Mouse (Mus musculus) heart, postnatal 10 days (tissue): ENCODE measurements around the gene Pnkp. TPM values are rescaled to one million over a fixed set of nuclear protein-coding genes. Genes with fewer than 3 reads are reported as not detected.

Experiments used
- DNase-seq, 2 experiments: peaks; one replicate each; pipeline ENCODE4 v3.0.0; 2021
- intact Hi-C: fragments of 180-260 bp; cut with DNase I; formaldehyde crosslinking; loops from one replicate; pipeline ENCODE4 v1.15.1; 2025
- total RNA-seq, 2 experiments: library from RNA; stranded (reverse); gene quantifications; 2 replicates each; pipeline ENCODE4 v1.2.3; 2021

Gene Pnkp
- total RNA-seq, 2 experiments from 2014 or later: 18.1 to 21.6 TPM

DNA sequence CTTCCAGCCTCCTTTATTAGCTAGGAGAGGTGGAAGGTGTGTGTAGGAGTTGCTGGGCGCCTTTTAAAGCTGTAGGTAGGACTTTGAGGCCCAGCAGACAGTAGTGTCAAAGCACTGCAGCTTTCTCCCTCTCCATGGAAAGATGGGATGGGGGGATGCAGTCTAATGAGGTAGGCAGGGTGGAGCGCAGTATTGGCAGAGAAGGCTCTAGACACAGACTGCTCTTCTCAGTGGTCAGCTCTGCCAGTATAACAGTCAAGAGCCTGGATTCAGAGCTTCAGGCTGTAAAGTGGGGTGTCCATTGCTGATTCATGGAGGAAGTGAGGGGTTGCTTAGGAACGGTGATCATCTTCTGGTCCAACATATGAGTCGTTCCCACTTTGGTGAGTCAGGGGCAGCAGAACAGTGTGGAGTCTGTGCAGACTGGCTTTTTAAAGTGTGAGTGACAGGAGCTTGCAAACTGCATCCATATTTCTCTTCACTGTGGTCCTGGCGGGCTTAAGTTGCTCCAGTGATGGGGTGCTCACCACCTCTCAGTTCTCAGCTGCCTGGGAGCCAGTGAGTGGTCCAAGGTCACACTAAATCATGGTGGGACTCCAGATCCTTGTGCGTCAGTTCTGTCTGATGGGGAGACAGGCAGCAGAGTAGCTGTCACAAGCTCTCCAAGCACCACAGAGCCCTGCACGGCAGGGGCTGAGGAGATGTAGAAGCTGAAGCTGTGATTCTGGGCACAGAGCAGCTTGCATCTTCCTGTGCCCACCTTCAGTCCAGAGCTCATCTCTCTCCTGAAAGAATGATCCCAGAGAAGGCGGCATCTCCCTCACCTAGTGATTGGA, 5.9 kb upstream of the Pnkp start:
- intact Hi-C loops: no loop called here
- DNase-seq: no peak

DNA sequence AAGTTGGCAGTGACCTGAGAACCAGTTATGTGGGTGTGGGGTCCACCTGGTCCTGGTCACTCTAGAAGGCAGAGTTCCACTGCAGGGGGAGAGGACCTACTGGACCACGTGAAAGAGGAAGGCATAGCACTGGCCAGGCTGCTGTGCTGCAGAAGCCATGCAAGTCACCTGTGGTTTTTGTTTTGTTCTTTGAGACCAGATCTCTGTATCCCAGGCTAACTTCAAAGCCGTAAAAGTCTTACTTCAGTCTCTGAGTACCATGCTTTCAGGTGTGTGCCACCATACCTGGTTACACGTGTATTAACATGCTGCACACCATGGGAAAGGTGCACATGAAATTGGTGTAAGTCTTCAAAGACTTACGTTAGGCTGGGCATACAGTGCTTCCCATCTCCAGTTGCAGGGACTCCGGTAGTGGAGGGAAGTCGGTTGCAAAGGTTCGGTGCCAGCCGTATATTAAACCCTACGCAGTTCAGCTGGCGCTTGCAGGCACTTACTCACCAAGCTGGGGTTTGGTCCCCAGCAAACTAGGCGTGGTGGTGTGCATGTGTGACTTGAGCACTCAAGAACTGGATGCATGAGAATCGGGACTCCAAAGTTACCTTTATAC, 5.2 kb upstream of the Pnkp start:
- no peak for DNase-seq

DNA sequence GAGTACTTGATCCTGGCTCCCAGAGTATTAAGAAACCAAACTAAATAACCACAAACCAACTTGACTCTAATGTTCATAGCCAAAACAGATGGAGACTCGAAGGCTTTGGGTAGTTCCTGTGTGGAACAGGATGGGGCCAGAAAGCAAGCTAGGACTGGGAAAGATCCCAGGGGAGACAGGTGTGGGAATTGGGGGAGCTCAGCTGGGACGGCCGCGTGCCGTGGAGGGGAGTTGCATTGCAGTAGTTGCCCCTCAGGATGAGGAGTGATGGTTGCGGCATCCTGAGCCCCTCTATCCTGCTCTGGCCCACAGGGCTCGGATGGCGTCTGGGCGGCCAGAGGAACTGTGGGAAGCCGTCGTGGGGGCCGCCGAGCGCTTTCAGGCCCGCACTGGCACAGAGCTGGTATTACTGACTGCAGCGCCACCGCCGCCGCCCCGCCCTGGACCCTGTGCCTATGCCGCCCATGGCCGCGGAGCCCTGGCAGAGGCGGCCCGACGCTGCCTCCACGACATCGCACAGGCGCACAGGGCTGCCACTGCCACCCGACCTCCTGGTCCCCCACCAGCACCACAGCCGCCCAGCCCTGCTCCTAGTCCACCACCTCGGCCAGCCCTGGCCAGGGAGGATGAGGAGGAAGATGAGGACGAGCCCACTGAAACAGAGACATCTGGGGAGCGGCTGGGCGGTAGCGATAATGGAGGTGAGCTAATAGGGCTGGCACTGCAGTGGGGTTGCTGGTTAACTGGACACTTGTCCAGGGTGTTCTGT, 4.5 kb upstream of the Pnkp start:
- intact Hi-C loops: no loop called here
- DNase-seq: no peak

More for the DNA sequence above, 5.2 kb upstream of the Pnkp start:
- intact Hi-C loops: no loop called here

DNA sequence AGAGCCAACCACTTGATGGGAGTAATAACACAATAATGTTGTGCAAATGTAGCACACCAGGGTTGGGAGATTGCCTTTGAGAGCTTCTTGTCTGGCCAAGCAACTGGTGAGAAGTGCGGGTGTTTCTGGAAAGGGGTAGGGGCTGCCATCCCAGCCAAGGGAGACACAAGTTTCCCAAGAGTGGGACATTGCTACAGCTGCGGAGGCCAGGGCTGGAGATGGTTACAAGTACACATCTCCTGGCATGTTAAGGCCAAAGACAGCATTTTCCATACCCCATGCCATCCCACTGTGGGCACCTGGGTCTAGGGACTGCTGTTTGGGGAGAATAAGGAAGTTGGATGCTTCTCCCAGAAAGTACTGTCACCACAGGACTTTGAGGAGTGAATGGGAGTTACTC, 3.9 kb upstream of the Pnkp start:
- no peak for DNase-seq
- intact Hi-C loops: no loop called here

DNA sequence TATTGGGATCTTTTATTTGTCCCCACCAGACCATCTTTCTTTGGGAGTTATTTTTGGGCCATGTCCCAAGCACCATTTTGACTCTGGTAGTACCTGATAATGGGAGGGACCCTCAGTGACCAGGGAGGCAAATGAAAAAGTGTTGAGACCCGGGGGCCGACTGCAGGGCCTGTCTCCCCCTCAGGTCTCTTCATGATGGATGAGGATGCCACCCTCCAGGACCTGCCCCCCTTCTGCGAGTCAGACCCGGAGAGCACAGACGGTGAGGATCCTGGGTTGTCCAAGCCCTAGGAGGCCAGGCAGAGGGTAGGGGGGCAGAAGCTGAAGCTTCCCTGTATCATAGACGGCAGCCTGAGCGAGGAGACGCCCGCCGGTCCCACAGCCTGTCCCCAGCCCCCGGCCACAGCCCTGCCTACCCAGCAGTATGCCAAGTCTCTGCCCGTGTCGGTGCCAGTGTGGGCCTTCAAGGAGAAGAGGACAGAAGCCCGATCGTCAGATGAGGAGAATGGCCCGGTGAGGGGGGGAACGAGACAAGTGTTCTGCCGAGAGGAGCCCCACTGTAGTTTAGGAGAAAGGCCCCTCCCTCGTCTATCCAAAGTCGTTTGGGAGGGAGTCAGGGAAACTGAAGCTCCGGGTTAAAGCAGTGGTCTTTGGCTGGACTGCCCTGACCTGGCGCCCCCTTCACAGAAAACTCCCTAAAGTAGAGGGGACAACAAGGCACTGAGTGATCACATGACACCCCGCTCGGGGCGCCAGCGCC, 3.2 kb upstream of the Pnkp start:
- no peak for DNase-seq
- intact Hi-C loops: no loop called here

DNA sequence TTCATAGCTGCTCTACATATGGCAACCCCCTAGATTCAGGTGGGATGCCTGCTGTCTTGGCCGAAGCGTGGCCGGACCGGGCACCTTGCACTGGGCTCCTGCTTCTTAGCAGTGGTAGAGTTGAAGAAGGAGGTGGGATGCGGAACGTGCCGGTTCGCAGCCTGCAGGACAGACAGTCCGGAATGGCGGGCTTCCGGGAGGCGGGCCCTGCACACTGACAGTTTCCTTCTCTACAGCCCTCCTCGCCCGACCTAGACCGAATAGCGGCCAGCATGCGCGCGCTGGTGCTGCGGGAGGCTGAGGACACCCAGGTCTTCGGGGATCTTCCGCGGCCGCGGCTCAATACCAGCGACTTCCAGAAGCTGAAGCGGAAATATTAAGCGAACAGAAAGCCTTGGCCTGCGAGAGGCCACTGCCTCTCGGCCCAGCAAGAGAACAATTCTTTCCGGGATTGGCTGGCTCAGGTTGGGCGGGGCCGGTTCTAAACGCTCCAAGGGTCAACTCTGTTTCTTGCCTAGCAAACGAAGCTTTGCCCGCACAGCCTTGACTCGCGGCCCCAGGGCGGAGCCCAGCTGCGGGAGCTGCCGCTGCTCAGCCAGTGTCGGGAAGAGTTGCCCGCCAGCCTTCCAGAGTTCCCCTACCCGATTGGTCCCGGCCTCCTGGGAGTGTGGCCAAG, 2.4 kb upstream of the Pnkp start:
- peak; percentile 91 to 92 for DNase-seq
- intact Hi-C loops: no loop called here

DNA sequence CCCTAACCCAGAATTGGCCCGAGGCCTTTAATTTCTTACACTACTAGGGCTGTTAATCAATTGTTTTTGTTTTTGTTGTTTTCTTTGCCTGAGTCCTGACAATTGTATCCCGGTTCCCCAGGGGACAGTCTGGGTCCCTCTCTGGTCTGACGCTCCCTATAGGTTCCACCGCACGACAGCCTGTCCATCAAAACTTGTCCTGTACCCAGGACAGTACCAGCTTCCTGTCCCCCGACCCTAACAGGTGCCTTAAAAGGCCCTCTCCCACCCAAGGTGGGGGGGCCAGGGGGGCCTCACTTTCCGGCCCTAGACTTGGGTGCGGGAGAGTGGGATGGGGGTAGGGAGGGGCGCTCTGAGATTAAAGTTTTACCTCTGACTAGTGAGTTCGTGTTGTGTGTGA, 1.9 kb upstream of the Pnkp start:
- no peak for DNase-seq
- intact Hi-C loops: no loop called here

DNA sequence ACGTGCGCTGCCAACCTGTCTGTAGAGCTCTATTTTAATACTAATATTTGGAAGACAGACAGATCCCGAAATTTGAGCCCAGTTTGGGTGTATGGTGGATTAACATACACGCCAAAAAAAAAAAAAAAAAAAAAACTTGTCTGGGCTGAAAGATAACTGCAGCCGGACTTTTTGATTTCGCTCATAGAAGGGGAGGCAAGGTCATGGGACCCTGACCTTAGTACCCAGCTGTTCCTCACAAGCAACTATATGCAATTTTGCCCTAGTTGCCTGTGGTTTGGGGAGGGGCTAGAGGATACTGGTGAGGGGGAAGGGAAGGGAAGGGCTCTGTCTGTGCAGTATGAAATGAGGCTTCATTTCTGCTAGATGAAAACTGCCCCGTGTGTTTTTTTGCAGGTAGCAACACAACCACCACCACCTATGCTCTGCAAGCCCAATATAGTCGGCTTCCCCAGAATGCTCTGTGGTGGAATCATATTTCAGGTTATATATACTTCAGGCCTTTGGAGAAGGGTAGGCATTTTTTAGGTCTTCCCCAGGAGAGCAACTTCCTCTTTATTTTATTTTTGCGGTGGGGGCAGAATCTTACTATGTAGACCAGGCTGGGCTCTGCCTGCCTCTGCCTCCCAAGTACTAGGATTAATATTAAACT, 548 bp upstream of the Pnkp start:
- intact Hi-C loops: no loop called here
- DNase-seq: no peak

DNA sequence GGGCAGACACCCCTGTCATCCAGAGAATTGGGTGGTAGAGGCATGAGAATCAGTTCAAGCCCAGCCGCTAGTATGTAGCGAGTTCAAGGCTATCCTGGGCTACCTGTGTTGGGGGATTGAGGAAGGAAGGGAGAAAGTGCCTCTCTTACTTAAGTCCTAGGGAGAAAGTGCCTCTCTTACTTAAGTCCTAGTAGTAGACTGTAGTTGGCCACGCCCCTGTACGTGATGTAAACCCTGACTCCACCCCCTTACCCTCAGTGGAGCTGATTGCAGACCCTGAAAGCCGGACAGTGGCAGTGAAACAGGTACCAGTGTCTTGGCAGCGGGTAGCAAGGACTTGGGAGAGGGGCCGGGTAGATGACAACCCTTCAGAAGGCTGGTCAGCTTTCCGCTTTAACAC, 966 bp downstream of the Pnkp start:
- no peak for DNase-seq
- intact Hi-C loops: no loop called here

DNA sequence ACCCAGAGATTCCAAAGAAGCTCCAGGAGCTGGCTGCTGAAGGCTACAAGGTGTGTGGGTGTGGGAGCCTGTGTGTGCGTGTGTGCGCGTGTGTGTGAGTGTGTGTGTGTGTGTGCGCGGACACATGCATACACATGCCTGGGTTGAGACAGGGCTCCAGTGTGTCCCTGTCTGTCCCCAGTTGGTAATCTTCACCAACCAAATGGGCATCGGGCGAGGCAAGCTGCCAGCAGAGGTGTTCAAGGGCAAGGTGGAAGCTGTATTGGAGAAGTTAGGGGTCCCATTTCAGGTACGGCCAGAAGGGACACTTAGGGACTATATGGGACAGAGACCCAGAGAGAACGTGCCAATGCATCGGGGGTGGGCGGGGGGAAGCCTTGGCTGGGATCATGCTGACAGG, 3.0 kb downstream of the Pnkp start:
- intact Hi-C loops: no loop called here
- no peak for DNase-seq

DNA sequence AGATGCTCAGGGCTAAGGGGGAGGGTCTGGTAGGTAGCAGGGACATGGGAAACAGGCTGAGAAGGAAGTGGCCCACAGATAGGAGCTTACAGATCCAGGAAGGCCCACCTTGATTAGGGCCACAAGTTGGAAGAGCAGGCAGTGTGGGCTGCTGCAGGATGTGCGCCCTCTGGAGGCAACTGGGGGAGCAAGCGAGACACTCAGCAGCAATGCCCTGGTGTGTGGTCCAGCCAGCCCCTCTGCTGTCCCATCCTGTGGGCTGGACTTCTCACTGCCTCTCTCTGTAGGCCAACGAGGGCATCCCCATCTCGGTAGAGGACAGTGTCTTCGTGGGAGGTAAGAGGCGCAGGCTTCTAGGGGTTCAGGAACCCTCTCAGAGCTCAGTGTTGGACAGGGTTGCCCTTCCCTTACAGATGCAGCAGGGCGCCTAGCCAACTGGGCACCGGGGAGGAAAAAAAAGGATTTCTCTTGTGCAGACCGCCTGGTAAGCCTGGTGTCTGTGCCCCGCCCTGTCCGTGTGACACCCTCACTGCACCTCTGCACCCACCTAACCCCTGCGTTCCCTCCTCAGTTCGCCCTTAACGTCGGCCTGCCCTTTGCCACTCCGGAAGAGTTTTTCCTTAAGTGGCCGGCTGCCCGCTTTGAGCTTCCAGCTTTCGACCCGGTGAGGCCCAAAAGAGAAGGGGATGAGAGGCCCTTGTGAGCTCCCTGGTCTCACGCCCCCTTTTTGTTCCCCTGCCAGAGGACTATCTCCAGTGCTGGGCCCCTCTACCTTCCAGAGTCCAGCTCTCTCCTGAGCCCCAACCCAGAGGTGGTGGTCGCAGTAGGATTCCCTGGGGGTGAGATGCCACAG, 3.9 kb downstream of the Pnkp start:
- intact Hi-C loops: no loop called here
- peak; percentile 75 to 87 for DNase-seq

DNA sequence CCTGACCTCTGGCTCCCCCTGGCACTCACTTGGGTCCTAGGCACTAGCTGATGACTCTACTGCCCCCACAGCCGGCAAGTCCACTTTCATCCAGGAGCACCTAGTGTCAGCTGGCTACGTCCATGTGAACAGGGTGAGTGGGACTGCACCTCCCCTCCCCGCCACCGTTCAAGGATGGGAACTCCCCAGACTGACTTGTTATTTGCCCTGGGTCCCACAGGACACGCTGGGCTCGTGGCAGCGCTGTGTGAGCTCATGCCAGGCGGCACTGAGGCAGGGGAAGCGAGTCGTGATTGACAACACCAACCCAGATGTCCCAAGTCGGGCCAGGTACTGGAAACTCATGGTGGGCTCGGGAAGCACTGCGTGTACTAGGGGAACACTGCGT, 4.5 kb downstream of the Pnkp start:
- intact Hi-C loops: no loop called here
- DNase-seq: no peak

DNA sequence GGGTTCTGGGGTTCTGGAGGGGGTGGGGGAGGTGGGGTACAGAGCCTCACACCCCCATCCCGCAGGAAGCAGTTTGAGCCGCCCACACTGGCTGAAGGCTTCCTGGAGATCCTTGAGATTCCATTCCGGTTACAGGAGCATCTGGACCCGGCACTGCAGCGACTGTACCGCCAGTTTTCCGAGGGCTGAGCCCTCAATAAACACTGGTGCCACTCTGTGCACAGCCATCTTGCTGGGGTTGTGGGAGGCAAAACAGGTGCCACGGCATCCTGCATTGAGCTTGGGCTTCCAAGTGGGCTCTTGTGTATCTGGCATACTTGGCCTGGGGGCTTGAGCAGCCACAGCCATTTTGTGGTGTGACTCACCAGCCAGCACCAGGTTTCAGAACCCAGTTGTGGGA, 5.5 kb downstream of the Pnkp start:
- DNase-seq: no peak
- intact Hi-C loops: no loop called here

DNA sequence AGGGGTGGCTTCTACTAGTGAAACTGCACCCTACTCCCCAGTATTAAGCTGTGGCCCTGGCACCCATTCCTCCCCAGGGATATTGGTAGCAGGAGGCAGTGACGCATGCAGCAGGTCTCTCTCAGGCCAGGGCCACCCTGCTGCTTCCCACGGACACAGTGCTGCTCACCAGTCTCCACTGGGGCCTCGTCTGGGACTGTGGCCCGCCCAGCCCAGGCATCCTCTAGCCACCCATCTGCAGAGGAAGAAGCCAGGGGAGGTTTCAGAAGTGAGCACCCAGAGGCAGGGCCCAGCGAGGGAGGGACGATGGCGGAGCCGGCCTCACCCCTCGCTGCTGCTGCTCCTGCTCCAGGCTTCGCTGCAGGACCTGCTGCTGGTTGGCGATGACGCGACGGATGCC, 6.3 kb downstream of the Pnkp start:
- DNase-seq: no peak
- intact Hi-C loops: no loop called here

DNA sequence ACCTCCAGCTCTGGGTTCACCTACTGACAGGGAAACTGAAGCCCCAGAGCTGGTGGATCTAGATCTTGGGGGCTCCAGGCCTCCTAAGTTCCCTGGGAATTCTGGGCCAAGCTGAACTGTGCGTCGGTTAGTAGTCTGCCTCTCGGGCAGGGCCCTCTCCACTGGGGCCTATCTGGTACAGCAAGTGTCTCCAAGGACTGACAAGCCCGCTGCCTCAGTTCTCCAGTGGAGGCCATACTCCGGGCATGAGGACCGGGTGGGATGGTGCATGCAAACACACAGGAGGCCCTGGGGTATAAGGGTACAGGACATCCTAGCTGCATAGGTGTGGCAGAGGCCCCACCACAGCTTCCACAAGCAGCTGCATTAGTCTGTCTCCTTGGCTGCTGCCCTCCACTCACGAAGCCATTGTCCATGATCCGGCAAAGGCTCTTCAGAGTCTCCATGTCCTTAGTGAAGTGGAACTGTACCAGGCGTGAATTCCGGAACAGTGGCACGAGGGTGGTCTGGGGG, 7.1 kb downstream of the Pnkp start:
- DNase-seq: no peak
- intact Hi-C loops: no loop called here

DNA sequence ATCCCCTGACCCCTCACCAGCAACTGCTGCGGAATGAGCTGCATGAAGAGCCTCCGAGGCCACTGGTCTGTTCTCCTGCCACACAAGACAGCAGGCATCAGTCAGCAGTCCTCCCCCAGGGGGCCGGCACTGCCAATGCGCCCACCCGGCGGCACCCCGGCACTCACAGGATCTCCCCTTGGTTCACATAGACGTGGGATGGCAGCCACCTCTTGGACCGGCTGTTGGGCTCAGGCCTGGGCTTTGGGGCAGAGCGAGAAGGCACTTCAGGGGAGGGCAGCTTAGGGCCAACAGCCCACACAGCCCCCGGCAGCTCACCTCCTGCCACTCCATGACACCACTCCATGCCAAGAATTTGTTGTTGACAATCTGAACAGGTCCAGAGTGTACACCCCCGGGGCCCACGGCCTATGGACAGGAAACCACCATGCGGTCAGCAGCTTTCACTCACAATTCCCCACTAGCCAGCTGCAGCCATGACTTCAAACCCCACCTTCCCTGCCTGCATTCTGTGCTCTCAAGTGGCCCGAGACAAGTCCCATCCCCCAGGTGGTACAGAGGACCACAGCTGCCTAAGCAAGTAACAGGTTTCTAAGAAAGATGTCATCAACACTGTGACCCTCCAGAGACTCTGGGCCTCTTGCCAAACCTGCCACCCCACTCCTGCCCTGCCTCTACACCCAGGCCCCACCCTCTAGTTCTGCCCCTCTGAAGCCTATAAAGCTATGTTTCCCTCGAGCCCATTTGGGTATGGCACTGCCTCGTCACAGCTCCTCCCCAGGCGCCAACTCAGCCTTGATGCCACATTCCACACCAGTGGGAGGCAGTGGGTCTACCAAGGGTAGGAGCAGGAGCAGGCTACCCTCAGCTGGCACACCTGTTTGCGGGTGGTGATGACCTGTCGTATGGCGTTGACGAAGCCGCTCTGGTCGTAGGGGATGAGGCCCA, 7.9 kb downstream of the Pnkp start:
- DNase-seq: no peak
- intact Hi-C loops: no loop called here

DNA sequence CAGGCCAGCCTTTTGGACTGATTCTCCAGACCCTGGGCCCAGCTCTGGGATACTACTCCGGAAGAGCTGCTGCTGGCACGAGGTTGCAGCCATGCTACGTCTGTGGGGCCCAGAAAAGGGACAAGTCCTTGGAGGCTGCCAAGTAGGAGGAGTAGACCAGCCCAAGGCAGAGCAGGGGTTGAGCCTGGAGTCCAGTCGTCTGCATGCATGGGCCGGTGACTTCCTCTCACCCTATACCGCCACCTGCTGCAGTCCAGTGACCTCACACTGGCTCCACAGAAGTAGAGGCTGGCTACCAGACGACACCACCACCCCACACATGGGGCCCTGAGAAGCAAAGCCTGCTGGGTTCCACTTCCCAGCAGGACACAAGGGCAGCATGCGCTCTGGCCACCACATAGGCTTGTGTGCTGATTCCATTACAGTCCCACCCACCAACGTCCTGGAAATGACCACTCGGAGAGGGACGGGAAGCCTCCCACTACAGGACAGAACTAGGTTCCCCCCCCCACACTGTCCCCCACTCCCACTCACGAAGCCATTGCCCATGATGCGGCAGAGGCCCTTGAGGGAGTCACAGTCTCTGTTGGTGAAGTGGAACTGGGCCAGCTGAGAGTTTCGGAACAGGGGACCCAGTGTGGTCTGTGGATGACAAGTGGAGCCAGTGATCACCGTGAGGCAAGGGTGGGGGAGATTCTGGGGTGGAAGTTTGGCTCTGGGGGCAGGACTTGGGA, 9.5 kb downstream of the Pnkp start:
- intact Hi-C loops: no loop called here
- DNase-seq: peak; percentile 85 to 87
